Mouse (Mus musculus): ENCODE measurements around the gene Smu1. TPM values are rescaled to one million over a fixed set of nuclear protein-coding genes. Genes with fewer than 3 reads are reported as not detected.

Smu1 gene
- polyA plus RNA-seq, 1 experiment from 2014 or later: 71.6 TPM

GRCm38 (mm10) chr4:40757157-40757779 is 455 bp downstream of the Smu1 start:
- Histone ChIP-seq H3K9me3 (replicated peaks) (no peaks in the 10 kb centered on the region), H3K4me1 (replicated peaks) (peaks cover 19% of the 10 kb centered on the region), H3K4me2 (peak overlapping the region; percentile 80), H3K9ac (peak overlapping the region; percentile 81), H3K27ac (replicated peaks) (peak overlapping the region; percentile 84), H3K4me3 (replicated peaks) (peak overlapping the region; percentile 94), H3K36me3 (replicated peaks) (peaks cover 37% of the 10 kb centered on the region), H3K27me3 (no peaks in the 10 kb centered on the region)
- under 1% methylated on average over 39 of the region's 39 CpGs for WGBS (ENCODE audit: insufficient replicate concordance)
- peak; percentile 76 for ATAC-seq (ENCODE audit: insufficient read depth)

- 78% methylated on average over 1 of the region's 1 CpGs for WGBS (ENCODE audit: insufficient replicate concordance)
- Histone ChIP-seq H3K36me3 (replicated peaks) (peaks cover 87% of the 10 kb centered on the region), H3K9ac (no peak overlapping the region), H3K4me2 (no peak overlapping the region), H3K4me1 (replicated peaks) (no peaks in the 10 kb centered on the region), H3K27ac (replicated peaks) (no peak overlapping the region), H3K9me3 (replicated peaks) (no peaks in the 10 kb centered on the region), H3K4me3 (replicated peaks) (no peak overlapping the region), H3K27me3 (no peaks in the 10 kb centered on the region)
- no peak for ATAC-seq (ENCODE audit: insufficient read depth)
Measured at GRCm38 (mm10) chr4:40735351-40735750, 22.4 kb downstream of the Smu1 start.

GRCm38 (mm10) chr4:40731262-40731661 is 26.5 kb downstream of the Smu1 start:
- Histone ChIP-seq H3K9ac (no peak overlapping the region), H3K4me1 (replicated peaks) (peaks cover 11% of the 10 kb centered on the region), H3K4me3 (replicated peaks) (no peak overlapping the region), H3K4me2 (no peak overlapping the region), H3K9me3 (replicated peaks) (no peaks in the 10 kb centered on the region), H3K36me3 (replicated peaks) (peaks cover 88% of the 10 kb centered on the region), H3K27ac (replicated peaks) (no peak overlapping the region), H3K27me3 (no peaks in the 10 kb centered on the region)
- no peak for ATAC-seq (ENCODE audit: insufficient read depth)

GRCm38 (mm10) chr4:40727247-40727646 is 30.5 kb downstream of the Smu1 start:
- Histone ChIP-seq H3K4me1 (replicated peaks) (peaks cover 41% of the 10 kb centered on the region), H3K27me3 (no peaks in the 10 kb centered on the region), H3K4me2 (no peak overlapping the region), H3K9ac (no peak overlapping the region), H3K4me3 (replicated peaks) (no peak overlapping the region), H3K27ac (replicated peaks) (no peak overlapping the region), H3K9me3 (replicated peaks) (no peaks in the 10 kb centered on the region), H3K36me3 (replicated peaks) (peaks cover 75% of the 10 kb centered on the region)
- WGBS (ENCODE audit: insufficient replicate concordance): 87% methylated on average over 1 of the region's 1 CpGs
- no peak for ATAC-seq (ENCODE audit: insufficient read depth)

GRCm38 (mm10) chr4:40725554-40725953 is 32.2 kb downstream of the Smu1 start:
- no peaks in the 10 kb centered on the region for H3K27me3 ChIP-seq
- peaks cover 59% of the 10 kb centered on the region for H3K36me3 ChIP-seq (replicated peaks)
- peaks cover 55% of the 10 kb centered on the region for H3K4me1 ChIP-seq (replicated peaks)
- ATAC-seq (ENCODE audit: insufficient read depth): no peak
- H3K27ac ChIP-seq (replicated peaks): no peak overlapping the region
- H3K4me3 ChIP-seq (replicated peaks): no peak overlapping the region
- H3K9me3 ChIP-seq (replicated peaks): no peaks in the 10 kb centered on the region
- H3K4me2 ChIP-seq: peak overlapping the region; percentile 90
- no peak overlapping the region for H3K9ac ChIP-seq

GRCm38 (mm10) chr4:40725141-40725540 is 32.6 kb downstream of the Smu1 start:
- Histone ChIP-seq H3K9me3 (replicated peaks) (no peaks in the 10 kb centered on the region), H3K36me3 (replicated peaks) (peaks cover 55% of the 10 kb centered on the region), H3K9ac (no peak overlapping the region), H3K4me2 (peak overlapping the region; percentile 90), H3K27me3 (no peaks in the 10 kb centered on the region), H3K27ac (replicated peaks) (peak overlapping the region; percentile 24; the same call in 1 of the 2 replicates), H3K4me1 (replicated peaks) (peaks cover 58% of the 10 kb centered on the region), H3K4me3 (replicated peaks) (no peak overlapping the region; the same call in 1 of the 2 replicates)
- no peak for ATAC-seq (ENCODE audit: insufficient read depth)
- WGBS (ENCODE audit: insufficient replicate concordance): 67% methylated on average over 7 of the region's 7 CpGs

GRCm38 (mm10) chr4:40722687-40723460 is 34.8 kb downstream of the Smu1 start:
- no peaks in the 10 kb centered on the region for H3K27me3 ChIP-seq
- under 1% methylated on average over 56 of the region's 62 CpGs for WGBS (ENCODE audit: insufficient replicate concordance)
- H3K36me3 ChIP-seq (replicated peaks): peaks cover 35% of the 10 kb centered on the region
- peak overlapping the region; percentile 90 for H3K4me2 ChIP-seq
- no peaks in the 10 kb centered on the region for H3K9me3 ChIP-seq (replicated peaks)
- H3K27ac ChIP-seq (replicated peaks): peak overlapping the region; percentile 97
- peaks cover 58% of the 10 kb centered on the region for H3K4me1 ChIP-seq (replicated peaks)
- ATAC-seq (ENCODE audit: insufficient read depth): peak; percentile 67
- peak overlapping the region; percentile 98 for H3K9ac ChIP-seq
- peak overlapping the region; percentile 98 for H3K4me3 ChIP-seq (replicated peaks)

GRCm38 (mm10) chr4:40722011-40722666 is 35.6 kb downstream of the Smu1 start, which contains the start of gene Dnaja1:
TSS of gene Dnaja1 (plus strand) at chr4:40722150.
- Histone ChIP-seq H3K9ac (peak within 1 kb of the TSS; percentile 98), H3K9me3 (replicated peaks) (no peaks in the 10 kb centered on the region), H3K4me3 (replicated peaks) (peak within 1 kb of the TSS; percentile 98), H3K4me2 (peak within 1 kb of the TSS; percentile 90), H3K27me3 (no peaks in the 10 kb centered on the region), H3K27ac (replicated peaks) (peak within 1 kb of the TSS; percentile 97), H3K4me1 (replicated peaks) (peaks cover 54% of the 10 kb centered on the region), H3K36me3 (replicated peaks) (peaks cover 29% of the 10 kb centered on the region)
- peak; percentile 85 for ATAC-seq (ENCODE audit: insufficient read depth)
- WGBS (ENCODE audit: insufficient replicate concordance): under 1% methylated on average over 54 of the region's 54 CpGs

GRCm38 (mm10) chr4:40720910-40721309 is 36.8 kb downstream of the Smu1 start:
- Histone ChIP-seq H3K36me3 (replicated peaks) (peaks cover 18% of the 10 kb centered on the region), H3K9ac (no peak overlapping the region), H3K27me3 (no peaks in the 10 kb centered on the region), H3K9me3 (replicated peaks) (no peaks in the 10 kb centered on the region), H3K4me1 (replicated peaks) (peaks cover 44% of the 10 kb centered on the region), H3K4me2 (peak overlapping the region; percentile 90), H3K4me3 (replicated peaks) (no peak overlapping the region), H3K27ac (replicated peaks) (peak overlapping the region; percentile 97; the same call in 1 of the 2 replicates)
- 61% methylated on average over 8 of the region's 8 CpGs for WGBS (ENCODE audit: insufficient replicate concordance)
- no peak for ATAC-seq (ENCODE audit: insufficient read depth)

- no peak overlapping the region for H3K4me2 ChIP-seq
- ATAC-seq (ENCODE audit: insufficient read depth): no peak
- WGBS (ENCODE audit: insufficient replicate concordance): 71% methylated on average over 3 of the region's 3 CpGs
- no peaks in the 10 kb centered on the region for H3K36me3 ChIP-seq (replicated peaks)
- no peaks in the 10 kb centered on the region for H3K9me3 ChIP-seq (replicated peaks)
- no peak overlapping the region for H3K27ac ChIP-seq (replicated peaks)
- H3K4me1 ChIP-seq (replicated peaks): peaks cover 17% of the 10 kb centered on the region
- H3K4me3 ChIP-seq (replicated peaks): no peak overlapping the region
- H3K9ac ChIP-seq: no peak overlapping the region
- no peaks in the 10 kb centered on the region for H3K27me3 ChIP-seq
Measured at GRCm38 (mm10) chr4:40717141-40717540, 40.6 kb downstream of the Smu1 start.

- WGBS (ENCODE audit: insufficient replicate concordance): 37% methylated on average over 9 of the region's 9 CpGs
- no peaks in the 10 kb centered on the region for H3K9me3 ChIP-seq (replicated peaks)
- no peaks in the 10 kb centered on the region for H3K27me3 ChIP-seq
- peaks cover 48% of the 10 kb centered on the region for H3K4me1 ChIP-seq (replicated peaks)
- ATAC-seq (ENCODE audit: insufficient read depth): no peak
- peak overlapping the region; percentile 78 for H3K4me3 ChIP-seq (replicated peaks)
- H3K27ac ChIP-seq (replicated peaks): peak overlapping the region; percentile 92; the same call in 1 of the 2 replicates
- no peaks in the 10 kb centered on the region for H3K36me3 ChIP-seq (replicated peaks)
- peak overlapping the region; percentile 85 for H3K4me2 ChIP-seq
- peak overlapping the region; percentile 65 for H3K9ac ChIP-seq
Measured at GRCm38 (mm10) chr4:40703710-40704275, 53.9 kb downstream of the Smu1 start.
